Comparison of ENCODE assay signal across 12 mouse cellular contexts in genomic region chr2:41672131-41672530, GRCm38 (mm10).
"Had no signal": no experiment of that assay in that cellular context is flagged by ENCODE, and none has a peak within 500 bp of the region (broad histone marks: within the 10 kb centered on the region; RNA-seq: fewer than 3 reads in every experiment).

No protein-coding gene starts in this region.

- H3K9ac ChIP-seq: liver, embryonic 15.5 days; stomach, embryonic 15.5 days had no signal

- H3K36me3 ChIP-seq: limb, embryonic 10.5 days; liver, embryonic 15.5 days; stomach, embryonic 15.5 days had no signal

- ATAC-seq: lung, postnatal 0 days; midbrain, embryonic 16.5 days had no signal

- H3K4me3 ChIP-seq: limb, embryonic 10.5 days; liver, embryonic 15.5 days; stomach, embryonic 15.5 days had no signal

- H3K4me2 ChIP-seq: liver, embryonic 11.5 days; liver, embryonic 15.5 days; stomach, embryonic 15.5 days had no signal

- H3K27ac ChIP-seq: limb, embryonic 10.5 days; liver, embryonic 15.5 days; stomach, embryonic 15.5 days had no signal

- DNase-seq: kidney, postnatal 14 days; lung, adult 2 months; lung, postnatal 36 days; right cerebral cortex, postnatal 14 days; thymus, adult 2 months; thymus, postnatal 25 days had no signal

- H3K4me1 ChIP-seq: limb, embryonic 10.5 days; liver, embryonic 15.5 days; stomach, embryonic 15.5 days had no signal

- H3K9me3 ChIP-seq: limb, embryonic 10.5 days; liver, embryonic 15.5 days; stomach, embryonic 15.5 days had no signal

- H3K27me3 ChIP-seq: liver, embryonic 15.5 days; stomach, embryonic 15.5 days had no signal
